ENCODE assay signal across 8 mouse cellular contexts in the genomic region with DNA sequence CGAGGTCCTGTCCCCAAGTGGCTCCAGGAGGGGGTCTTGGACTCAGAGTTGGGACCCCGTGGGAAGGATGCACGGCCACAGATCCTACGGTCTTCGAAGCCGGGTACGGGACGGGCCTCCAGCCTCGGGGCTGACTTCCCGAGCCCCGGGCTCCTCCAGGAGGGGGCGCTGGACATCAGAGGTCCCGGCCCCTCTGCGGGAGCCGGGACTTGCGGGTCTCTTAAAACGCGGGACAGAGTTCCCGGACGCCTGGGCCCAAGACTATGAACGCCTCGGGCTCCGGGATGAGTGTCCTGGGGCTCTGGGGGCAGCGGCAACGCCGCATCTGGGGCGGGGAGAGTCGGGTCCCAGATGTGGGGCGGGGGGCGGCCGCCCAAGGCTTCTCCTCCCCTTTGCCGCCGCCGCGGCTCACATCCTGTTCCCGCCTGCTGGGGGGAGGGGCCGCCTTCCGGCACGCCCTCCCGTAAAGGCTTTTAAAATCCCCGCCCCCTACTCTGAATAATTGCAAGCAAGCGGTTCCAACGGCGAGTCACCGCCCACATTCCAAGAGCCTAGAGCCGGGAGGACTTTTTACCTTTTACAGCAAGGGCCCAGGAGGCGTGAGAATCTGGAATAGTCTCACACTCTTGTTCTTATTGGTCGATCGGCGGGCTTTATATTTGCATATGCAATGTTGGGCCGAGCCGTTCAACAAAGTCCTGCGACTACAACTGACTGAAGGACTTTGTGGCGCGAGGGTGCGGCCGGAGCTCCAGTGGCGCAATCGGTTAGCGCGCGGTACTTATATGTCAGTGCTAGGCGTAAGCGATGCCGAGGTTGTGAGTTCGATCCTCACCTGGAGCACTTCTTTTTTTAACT. TPM values are rescaled to one million over a fixed set of nuclear protein-coding genes. Genes with fewer than 3 reads are reported as not detected.
DNase-seq lines count a peak whose midpoint lies in the region; ATAC-seq lines count a peak whose summit lies in the region.

A gene (minus strand): TSS at position 349 of the 858 bp plus-strand sequence.

- ATAC-seq in megakaryocyte progenitor cell, adult 5-6 weeks (replicated peaks; ENCODE audit: poor library complexity), result peak; percentile 67

- DNase-seq in adipocyte (ENCODE audit: low spot score), result peak; percentile 98
- DNase-seq in embryo, embryonic 10 days (ENCODE audit: low spot score), result peak; percentile 97
- DNase-seq in gastrocnemius, postnatal 10 days, result peak; percentile 96
- peak; percentile 99 for DNase-seq in induced T-regulatory cell, adult 2 months (ENCODE audit: low read depth)
- peak; percentile 90 to 98 for DNase-seq in left cerebral cortex, adult 9 months (ENCODE audit: low spot score in 2 of 2)
- DNase-seq in right cerebral cortex, postnatal 14 days, result peak; percentile 89
- peak; percentile 98 to 99 for DNase-seq in urinary bladder, postnatal 36 days (ENCODE audit: low spot score in 2 of 2)

RNA-seq across cellular contexts. Expression of the gene that starts here (rescaled TPM):
- 10 to 100 TPM; 18.7 to 30.0 TPM for total RNA-seq in gastrocnemius, postnatal 10 days (2021)
- 2.9 and 4.3 TPM in 2 replicates for total RNA-seq in megakaryocyte progenitor cell, adult 5-6 weeks (2015)
- total RNA-seq in megakaryocyte progenitor cell, adult 5-6 weeks (2017), result 2.0 and 2.1 TPM in 2 replicates

Comparison
In these comparisons a context has a peak if more than half of its experiments do, and no peak if none do; other contexts are left out.
1. Peak in every context shown above with its lines: DNase-seq and ATAC-seq.